Mouse (Mus musculus) midbrain, embryonic 16.5 days (tissue): ENCODE data around the gene Fam20b. TPM values are rescaled to one million over a fixed set of nuclear protein-coding genes. Genes with fewer than 3 reads are reported as not detected.
"Not testable (repeated sequence)": the region's sequence is repeated elsewhere in the genome, so short reads cannot be mapped to it uniquely, and the experiment has no call there.

Source experiments
- ATAC-seq: fragments of 200-750 bp; cut with Nextera tagmentation; 2 replicates; pipeline ENCODE4 v1.8.0; 2017; ENCODE audit warnings: moderate TSS enrichment
- H3K27ac ChIP-seq: fragments of 300-500 bp; sonication (generic); 2 replicates; pipeline ENCODE4 v1.5.1; 2014; ENCODE audit warnings: mild to moderate bottlenecking, low read length, mixed read lengths
- H3K27me3 ChIP-seq: fragments of 300-500 bp; sonication (generic); 2 replicates; pipeline ENCODE4 v1.6.1; 2014; ENCODE audit warnings: low read depth, low read length, mixed read lengths; ENCODE audit not compliant: control insufficient read depth, insufficient read depth
- H3K36me3 ChIP-seq: fragments of 300-500 bp; sonication (generic); 2 replicates; pipeline ENCODE4 v1.6.1; 2014; ENCODE audit warnings: mild to moderate bottlenecking, low read length, moderate library complexity, mixed read lengths; ENCODE audit not compliant: control insufficient read depth, insufficient read depth
- H3K4me1 ChIP-seq: fragments of 300-500 bp; sonication (generic); 2 replicates; pipeline ENCODE4 v1.6.1; 2014; ENCODE audit warnings: mild to moderate bottlenecking, low read length, mixed read lengths; ENCODE audit not compliant: control insufficient read depth, insufficient read depth
- H3K4me2 ChIP-seq: fragments of 300-500 bp; sonication (generic); 2 replicates; pipeline ENCODE4 v1.6.1; 2014; ENCODE audit warnings: mild to moderate bottlenecking, low read length, mixed read lengths
- H3K4me3 ChIP-seq: fragments of 300-500 bp; sonication (generic); 2 replicates; pipeline ENCODE4 v1.5.1; 2014; ENCODE audit warnings: low read depth, mild to moderate bottlenecking, low read length, moderate library complexity, mixed read lengths
- H3K9ac ChIP-seq: fragments of 300-500 bp; sonication (generic); 2 replicates; pipeline ENCODE4 v1.6.1; 2014; ENCODE audit warnings: low read depth, low read length, mixed read lengths
- H3K9me3 ChIP-seq: fragments of 300-500 bp; sonication (generic); replicated peaks from 2 replicates; pipeline ENCODE4 v1.6.1; 2014; ENCODE audit warnings: mild to moderate bottlenecking, low read length, mixed read lengths; ENCODE audit not compliant: control insufficient read depth, poor library complexity, severe bottlenecking
- WGBS: fragments of 180-500 bp; shearing (Covaris S2); extraction: QIAGEN DNeasy Blood & Tissue Kit; methylation state at CpG from one replicate; pipeline ENCODE4 v1.1.7; 2014; 5-methylcytosine and 5-hydroxymethylcytosine counted together
- polyA plus RNA-seq: library from polyadenylated mRNA; unstranded; fragments of >200 nt; fragmentation: Nextera tagmentation; extraction: Ambion mirVana; gene quantifications from 2 replicates; pipeline ENCODE4 v1.2.1, GENCODE M21; 2015

Fam20b gene
- polyA plus RNA-seq, 1 experiment from 2014 or later = 34.4 TPM

GRCm38 (mm10) chr1:156667141-156667926 is 51.6 kb downstream of the Fam20b start:
- Histone ChIP-seq H3K27me3 (no peaks in the 10 kb centered on the region), H3K27ac (no peak overlapping the region), H3K36me3 (no peaks in the 10 kb centered on the region), H3K4me3 (no peak overlapping the region), H3K4me1 (no peaks in the 10 kb centered on the region; the same call in 1 of the 2 replicates), H3K9me3 (no peaks in the 10 kb centered on the region), H3K9ac (no peak overlapping the region), H3K4me2 (no peak overlapping the region)
- ATAC-seq = no peak
- 91% methylated on average over 23 of the region's 23 CpGs for WGBS

DNA sequence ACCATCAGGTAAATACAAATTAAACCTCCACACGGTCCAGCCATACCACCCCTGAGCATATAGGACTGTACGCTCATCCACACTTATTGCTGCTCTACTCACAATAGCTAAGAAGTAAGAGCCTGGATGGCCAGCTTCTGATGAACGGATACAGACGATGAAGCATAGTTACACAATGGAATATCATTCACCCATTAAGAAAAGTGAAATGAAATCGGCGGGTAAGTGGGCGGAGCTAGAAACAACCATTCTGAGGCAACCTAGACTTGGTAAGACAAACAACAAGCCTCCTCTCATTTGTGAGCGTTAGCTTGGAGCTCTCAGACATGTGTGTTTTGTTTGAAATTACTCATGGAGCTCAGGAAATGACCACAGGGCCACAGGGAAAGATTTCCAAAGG is 53.1 kb downstream of the Fam20b start:
- Histone ChIP-seq H3K27me3 (no peaks in the 10 kb centered on the region), H3K27ac (no peak overlapping the region), H3K9me3 (no peaks in the 10 kb centered on the region), H3K4me3 (no peak overlapping the region), H3K4me1 (no peaks in the 10 kb centered on the region; the same call in 1 of the 2 replicates), H3K9ac (no peak overlapping the region), H3K4me2 (no peak overlapping the region), H3K36me3 (no peaks in the 10 kb centered on the region)
- ATAC-seq = no peak
- WGBS = 91% methylated on average over 8 of the region's 8 CpGs

DNA sequence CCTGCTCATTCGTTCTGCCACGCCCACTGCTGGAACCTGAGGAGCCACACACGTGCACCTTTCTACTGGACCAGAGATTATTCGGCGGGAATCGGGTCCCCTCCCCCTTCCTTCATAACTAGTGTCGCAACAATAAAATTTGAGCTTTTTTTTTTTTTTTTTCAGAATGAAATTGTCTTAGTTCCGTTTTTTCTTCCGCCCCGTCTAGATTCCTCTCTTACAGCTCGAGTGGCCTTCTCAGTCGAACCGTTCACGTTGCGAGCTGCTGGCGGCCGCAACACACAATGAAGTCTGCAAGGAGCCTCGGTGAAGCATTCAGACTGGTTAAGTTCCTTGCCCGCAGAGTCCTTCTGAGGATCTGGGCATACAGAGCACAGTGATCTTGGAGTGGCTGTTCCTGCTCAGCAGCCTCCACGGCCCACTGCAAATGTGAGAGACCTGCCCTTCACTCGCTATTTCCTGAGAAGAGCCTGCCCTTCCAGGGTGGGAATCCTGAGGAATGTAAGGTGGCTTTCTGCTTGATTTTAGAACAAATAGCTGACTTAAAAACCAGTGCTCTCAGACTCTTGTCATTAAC is 58.1 kb downstream of the Fam20b start:
- H3K27me3 ChIP-seq, H3K9ac ChIP-seq, H3K4me2 ChIP-seq, H3K4me1 ChIP-seq, H3K9me3 ChIP-seq, H3K36me3 ChIP-seq, H3K4me3 ChIP-seq, ATAC-seq, H3K27ac ChIP-seq: not testable (repeated sequence)
- 70% methylated on average over 19 of the region's 21 CpGs for WGBS

DNA sequence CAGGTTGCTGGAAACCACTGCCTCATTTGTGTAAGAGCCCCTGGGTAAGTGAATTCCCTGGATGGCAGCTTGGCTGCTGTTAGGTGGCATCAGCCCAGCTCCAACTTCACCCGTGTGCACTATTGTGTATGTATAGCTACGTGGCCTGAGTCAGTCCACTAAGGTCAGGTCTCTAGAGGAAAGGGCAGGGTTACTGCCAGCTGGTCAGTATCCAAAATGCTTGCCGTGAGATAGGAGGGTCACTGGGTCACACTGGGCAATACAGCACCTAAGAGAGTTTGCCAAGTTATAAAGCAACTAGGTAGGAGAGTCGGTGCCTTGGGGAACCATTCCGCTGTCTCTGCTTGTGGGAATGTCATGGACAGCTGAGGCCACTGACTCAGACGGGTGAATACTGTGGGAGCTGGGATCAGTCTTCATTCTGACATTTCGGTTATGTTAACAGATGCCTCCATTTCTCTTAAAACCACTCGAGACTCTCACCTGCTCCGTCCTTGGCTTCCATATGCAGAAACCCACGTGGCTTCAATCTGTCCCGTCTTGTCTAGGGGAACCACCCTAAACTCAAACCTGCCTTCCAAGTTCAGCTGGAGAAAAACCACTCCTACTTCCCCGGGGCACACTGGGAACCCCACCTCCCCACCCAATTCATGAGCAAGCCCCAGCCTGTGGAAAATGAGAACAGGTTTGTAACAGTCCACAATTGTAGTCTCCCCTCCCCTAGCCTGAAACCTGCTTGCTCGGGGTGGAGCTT is 58.8 kb downstream of the Fam20b start:
- no peak overlapping the region for H3K9ac ChIP-seq
- H3K4me2 ChIP-seq = no peak overlapping the region
- ATAC-seq = no peak
- no peaks in the 10 kb centered on the region for H3K36me3 ChIP-seq
- H3K9me3 ChIP-seq = no peaks in the 10 kb centered on the region
- WGBS = 86% methylated on average over 13 of the region's 13 CpGs
- no peak overlapping the region for H3K4me3 ChIP-seq
- no peak overlapping the region for H3K27ac ChIP-seq
- H3K27me3 ChIP-seq = no peaks in the 10 kb centered on the region
- H3K4me1 ChIP-seq = no peaks in the 10 kb centered on the region

DNA sequence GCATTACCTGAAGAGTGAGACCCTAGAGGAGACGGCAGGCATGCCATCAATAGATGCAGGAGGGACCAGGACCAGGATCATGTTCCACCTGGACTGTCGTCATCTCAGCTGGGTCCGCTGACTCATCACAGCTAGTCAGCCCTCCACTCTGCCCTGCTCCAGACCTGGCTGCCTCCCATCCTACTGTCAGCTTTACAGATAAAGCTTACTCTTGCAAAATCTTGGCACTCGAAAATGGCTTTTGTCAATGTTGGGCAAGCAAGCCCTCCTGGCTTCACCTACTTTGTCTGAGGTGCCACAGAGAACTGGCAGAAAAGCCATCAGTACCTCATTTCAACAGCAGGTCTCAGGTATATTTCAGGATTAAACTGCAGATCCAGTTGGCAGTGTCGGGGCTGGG is 60.2 kb downstream of the Fam20b start:
- no peaks in the 10 kb centered on the region for H3K36me3 ChIP-seq
- no peaks in the 10 kb centered on the region for H3K4me1 ChIP-seq
- no peaks in the 10 kb centered on the region for H3K9me3 ChIP-seq
- no peak for ATAC-seq
- H3K27me3 ChIP-seq = no peaks in the 10 kb centered on the region
- no peak overlapping the region for H3K4me2 ChIP-seq
- no peak overlapping the region for H3K27ac ChIP-seq
- no peak overlapping the region for H3K4me3 ChIP-seq
- WGBS = 94% methylated on average over 5 of the region's 5 CpGs
- H3K9ac ChIP-seq = no peak overlapping the region

- WGBS = 89% methylated on average over 4 of the region's 4 CpGs
- no peak for ATAC-seq
- no peak overlapping the region for H3K9ac ChIP-seq
- no peak overlapping the region for H3K4me3 ChIP-seq
- no peaks in the 10 kb centered on the region for H3K27me3 ChIP-seq
- H3K4me1 ChIP-seq = no peaks in the 10 kb centered on the region
- H3K9me3 ChIP-seq = no peaks in the 10 kb centered on the region
- H3K36me3 ChIP-seq = no peaks in the 10 kb centered on the region
- H3K4me2 ChIP-seq = no peak overlapping the region
- no peak overlapping the region for H3K27ac ChIP-seq
These were observed 61.4 kb downstream of the Fam20b start for GRCm38 (mm10) chr1:156657523-156657922.

GRCm38 (mm10) chr1:156654735-156655530 is 64.0 kb downstream of the Fam20b start:
- Histone ChIP-seq H3K36me3 (no peaks in the 10 kb centered on the region), H3K27me3 (no peaks in the 10 kb centered on the region), H3K4me3 (no peak overlapping the region), H3K9me3 (no peaks in the 10 kb centered on the region), H3K4me1 (no peaks in the 10 kb centered on the region), H3K4me2 (no peak overlapping the region), H3K9ac (no peak overlapping the region), H3K27ac (no peak overlapping the region)
- 85% methylated on average over 13 of the region's 13 CpGs for WGBS
- no peak for ATAC-seq

GRCm38 (mm10) chr1:156652189-156652822 is 66.6 kb downstream of the Fam20b start:
- H3K9ac ChIP-seq = no peak overlapping the region
- H3K27me3 ChIP-seq = no peaks in the 10 kb centered on the region
- H3K9me3 ChIP-seq = no peaks in the 10 kb centered on the region
- H3K4me3 ChIP-seq = no peak overlapping the region
- WGBS = 60% methylated on average over 6 of the region's 6 CpGs
- no peak for ATAC-seq
- no peaks in the 10 kb centered on the region for H3K4me1 ChIP-seq
- no peaks in the 10 kb centered on the region for H3K36me3 ChIP-seq
- no peak overlapping the region for H3K27ac ChIP-seq
- no peak overlapping the region for H3K4me2 ChIP-seq
